Mouse (Mus musculus): ENCODE data around the gene Snx21. TPM values are rescaled to one million over a fixed set of nuclear protein-coding genes. Genes with fewer than 3 reads are reported as not detected.

Gene Snx21
- polyA plus RNA-seq, 1 experiment: 9.7 TPM

GRCm38 (mm10) chr2:164770279-164770678 is 15.3 kb upstream of the Snx21 start:
- Histone ChIP-seq H3K4me3 (ENCODE audit: control insufficient read depth, low read depth, low read length) (peak overlapping the region; percentile 92), H3K27me3 (ENCODE audit: control insufficient read depth, insufficient read depth, low read length) (no peaks in the 10 kb centered on the region), H3K36me3 (ENCODE audit: control insufficient read depth, insufficient read depth, low read length) (peaks cover 9% of the 10 kb centered on the region), H3K4me1 (ENCODE audit: control insufficient read depth, insufficient read depth, low read length) (peaks cover 10% of the 10 kb centered on the region), H3K27ac (ENCODE audit: control insufficient read depth, insufficient read depth, low read depth, low read length) (peak overlapping the region; percentile 74; the same call in 1 of the 2 replicates)
- no peak for TF ChIP-seq CTCF (IDR thresholded peaks at IDR 0.05; ENCODE audit: control insufficient read depth, insufficient read depth, insufficient replicate concordance, low read depth, low read length)
- TF ChIP-seq POLR2A (IDR thresholded peaks at IDR 0.05; ENCODE audit: control insufficient read depth, low read depth, low read length): no peak

- TF ChIP-seq CTCF (IDR thresholded peaks at IDR 0.05; ENCODE audit: control insufficient read depth, insufficient read depth, insufficient replicate concordance, low read depth, low read length) (no peak), POLR2A (IDR thresholded peaks at IDR 0.05; ENCODE audit: control insufficient read depth, low read depth, low read length) (no peak)
- Histone ChIP-seq H3K4me3 (ENCODE audit: control insufficient read depth, low read depth, low read length) (peak overlapping the region; percentile 92), H3K4me1 (ENCODE audit: control insufficient read depth, insufficient read depth, low read length) (peaks cover 10% of the 10 kb centered on the region), H3K27ac (ENCODE audit: control insufficient read depth, insufficient read depth, low read depth, low read length) (no peak overlapping the region), H3K36me3 (ENCODE audit: control insufficient read depth, insufficient read depth, low read length) (peaks cover 9% of the 10 kb centered on the region), H3K27me3 (ENCODE audit: control insufficient read depth, insufficient read depth, low read length) (no peaks in the 10 kb centered on the region)
These were observed 14.5 kb upstream of the Snx21 start for GRCm38 (mm10) chr2:164771123-164771522.

GRCm38 (mm10) chr2:164773229-164773988 is 12.2 kb upstream of the Snx21 start:
- peaks cover 15% of the 10 kb centered on the region for H3K4me1 ChIP-seq (ENCODE audit: control insufficient read depth, insufficient read depth, low read length)
- H3K4me3 ChIP-seq (ENCODE audit: control insufficient read depth, low read depth, low read length): no peak overlapping the region
- H3K27me3 ChIP-seq (ENCODE audit: control insufficient read depth, insufficient read depth, low read length): no peaks in the 10 kb centered on the region
- no peak overlapping the region for H3K27ac ChIP-seq (ENCODE audit: control insufficient read depth, insufficient read depth, low read depth, low read length)
- H3K36me3 ChIP-seq (ENCODE audit: control insufficient read depth, insufficient read depth, low read length): peaks cover 3% of the 10 kb centered on the region
- no peak for TF ChIP-seq CTCF (IDR thresholded peaks at IDR 0.05; ENCODE audit: control insufficient read depth, insufficient read depth, insufficient replicate concordance, low read depth, low read length)
- no peak for TF ChIP-seq POLR2A (IDR thresholded peaks at IDR 0.05; ENCODE audit: control insufficient read depth, low read depth, low read length)

GRCm38 (mm10) chr2:164773989-164774364 is 11.6 kb upstream of the Snx21 start:
- TF ChIP-seq CTCF (IDR thresholded peaks at IDR 0.05; ENCODE audit: control insufficient read depth, insufficient read depth, insufficient replicate concordance, low read depth, low read length) (no peak), POLR2A (IDR thresholded peaks at IDR 0.05; ENCODE audit: control insufficient read depth, low read depth, low read length) (no peak)

GRCm38 (mm10) chr2:164776130-164776529 is 9.5 kb upstream of the Snx21 start:
- Histone ChIP-seq H3K27me3 (ENCODE audit: control insufficient read depth, insufficient read depth, low read length) (no peaks in the 10 kb centered on the region), H3K4me3 (ENCODE audit: control insufficient read depth, low read depth, low read length) (no peak overlapping the region), H3K4me1 (ENCODE audit: control insufficient read depth, insufficient read depth, low read length) (peaks cover 5% of the 10 kb centered on the region), H3K27ac (ENCODE audit: control insufficient read depth, insufficient read depth, low read depth, low read length) (no peak overlapping the region), H3K36me3 (ENCODE audit: control insufficient read depth, insufficient read depth, low read length) (peaks cover 3% of the 10 kb centered on the region)
- no peak for TF ChIP-seq POLR2A (IDR thresholded peaks at IDR 0.05; ENCODE audit: control insufficient read depth, low read depth, low read length)
- no peak for TF ChIP-seq CTCF (IDR thresholded peaks at IDR 0.05; ENCODE audit: control insufficient read depth, insufficient read depth, insufficient replicate concordance, low read depth, low read length)

More at GRCm38 (mm10) chr2:164773989-164774364, 11.6 kb upstream of the Snx21 start:
- Histone ChIP-seq H3K4me1 (ENCODE audit: control insufficient read depth, insufficient read depth, low read length) (peaks cover 15% of the 10 kb centered on the region), H3K4me3 (ENCODE audit: control insufficient read depth, low read depth, low read length) (no peak overlapping the region), H3K27me3 (ENCODE audit: control insufficient read depth, insufficient read depth, low read length) (no peaks in the 10 kb centered on the region), H3K27ac (ENCODE audit: control insufficient read depth, insufficient read depth, low read depth, low read length) (no peak overlapping the region), H3K36me3 (ENCODE audit: control insufficient read depth, insufficient read depth, low read length) (peaks cover 3% of the 10 kb centered on the region)

- Histone ChIP-seq H3K4me1 (ENCODE audit: control insufficient read depth, insufficient read depth, low read length) (peaks cover 5% of the 10 kb centered on the region), H3K4me3 (ENCODE audit: control insufficient read depth, low read depth, low read length) (no peak overlapping the region), H3K27me3 (ENCODE audit: control insufficient read depth, insufficient read depth, low read length) (no peaks in the 10 kb centered on the region), H3K27ac (ENCODE audit: control insufficient read depth, insufficient read depth, low read depth, low read length) (no peak overlapping the region), H3K36me3 (ENCODE audit: control insufficient read depth, insufficient read depth, low read length) (peaks cover 1% of the 10 kb centered on the region)
- TF ChIP-seq CTCF (IDR thresholded peaks at IDR 0.05; ENCODE audit: control insufficient read depth, insufficient read depth, insufficient replicate concordance, low read depth, low read length) (no peak), POLR2A (IDR thresholded peaks at IDR 0.05; ENCODE audit: control insufficient read depth, low read depth, low read length) (no peak)
These were observed 8.8 kb upstream of the Snx21 start for GRCm38 (mm10) chr2:164776801-164777200.

GRCm38 (mm10) chr2:164777246-164778014 is 8.2 kb upstream of the Snx21 start:
- H3K27ac ChIP-seq (ENCODE audit: control insufficient read depth, insufficient read depth, low read depth, low read length): no peak overlapping the region
- H3K4me1 ChIP-seq (ENCODE audit: control insufficient read depth, insufficient read depth, low read length): peaks cover 5% of the 10 kb centered on the region
- no peak overlapping the region for H3K4me3 ChIP-seq (ENCODE audit: control insufficient read depth, low read depth, low read length)
- H3K27me3 ChIP-seq (ENCODE audit: control insufficient read depth, insufficient read depth, low read length): no peaks in the 10 kb centered on the region
- no peaks in the 10 kb centered on the region for H3K36me3 ChIP-seq (ENCODE audit: control insufficient read depth, insufficient read depth, low read length)
- TF ChIP-seq CTCF (IDR thresholded peaks at IDR 0.05; ENCODE audit: control insufficient read depth, insufficient read depth, insufficient replicate concordance, low read depth, low read length) (no peak), POLR2A (IDR thresholded peaks at IDR 0.05; ENCODE audit: control insufficient read depth, low read depth, low read length) (no peak)

Measured in testis, adult 2 months (tissue).